ENCODE assay signal across 7 mouse cellular contexts in the genomic region with DNA sequence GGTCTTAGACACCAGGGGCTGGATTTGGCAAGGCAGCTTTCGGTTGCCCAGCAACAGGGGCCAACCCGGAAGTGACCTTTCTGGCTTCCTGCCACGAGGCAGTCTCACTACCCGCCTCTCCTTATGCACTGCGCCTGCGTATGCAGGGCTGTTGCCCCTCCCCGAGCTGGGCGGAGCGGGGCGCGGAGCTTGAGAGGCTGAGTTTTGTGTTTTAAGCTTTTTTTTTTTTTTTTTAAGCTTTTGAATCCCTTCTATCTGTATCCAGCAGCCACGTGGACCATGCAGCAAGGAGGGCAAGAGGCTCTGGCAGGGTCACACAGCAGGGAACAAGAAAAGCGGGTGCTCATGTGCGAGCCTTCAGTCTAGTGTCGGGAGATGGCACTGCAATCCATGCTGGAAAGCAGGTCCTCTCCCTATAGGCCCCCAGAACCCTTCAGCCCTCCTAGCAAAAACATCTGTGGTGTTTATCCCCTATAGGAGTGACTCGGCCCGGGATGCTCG. TPM values are rescaled to one million over a fixed set of nuclear protein-coding genes. Genes with fewer than 3 reads are reported as not detected.
DNase-seq lines count a peak whose midpoint lies in the region; ATAC-seq and TF ChIP-seq lines count a peak whose summit lies in the region.

No protein-coding gene starts in this region.

- ATAC-seq in heart, embryonic 14.5 days (ENCODE audit: insufficient number of reproducible peaks, insufficient read depth, low FRiP score, low read depth), result peak; percentile 81
- ATAC-seq in liver, embryonic 11.5 days (replicated peaks; ENCODE audit: low FRiP score), result peak; percentile 87

- no peaks in the 10 kb centered on the region for H3K9me3 ChIP-seq in heart, embryonic 14.5 days (ENCODE audit: control insufficient read depth, low read length)
- H3K9me3 ChIP-seq in liver, embryonic 11.5 days (ENCODE audit: control insufficient read depth, low read length), result no peaks in the 10 kb centered on the region

- peak overlapping the region; percentile 39 to 40; a peak in 2 of 4 replicates for H3K27ac ChIP-seq in heart, embryonic 14.5 days (replicated peaks in 1 of 2; ENCODE audit: control insufficient read depth in 1 of 2, insufficient read depth in 1 of 2, low read depth in 2 of 2, low read length in 2 of 2)
- H3K27ac ChIP-seq in liver, embryonic 11.5 days (ENCODE audit: low read depth, low read length), result 0 out of 2 replicates have a peak overlapping the region, but pooled peaks have one; percentile 28

- H3K9ac ChIP-seq in heart, embryonic 14.5 days (ENCODE audit: low read length), result peak overlapping the region; percentile 59
- peak overlapping the region; percentile 63 for H3K9ac ChIP-seq in liver, embryonic 11.5 days (ENCODE audit: low read depth, low read length)

- no peaks in the 10 kb centered on the region for H3K79me2 ChIP-seq in myocyte (ENCODE audit: control insufficient read depth, insufficient read depth)

- no peak overlapping the region for H3ac ChIP-seq in myocyte (ENCODE audit: control insufficient read depth, insufficient read length)

- H3K36me3 ChIP-seq in heart, embryonic 14.5 days (ENCODE audit: control insufficient read depth, insufficient read depth, low read length), result no peaks in the 10 kb centered on the region
- H3K36me3 ChIP-seq in liver, embryonic 11.5 days (ENCODE audit: control insufficient read depth, insufficient read depth, low read length), result no peaks in the 10 kb centered on the region
- no peaks in the 10 kb centered on the region for H3K36me3 ChIP-seq in myocyte (ENCODE audit: control insufficient read depth, insufficient read depth)
- H3K36me3 ChIP-seq in splenic B cell, adult 2 months (ENCODE audit: control insufficient read depth, insufficient read depth, low read length, poor library complexity, severe bottlenecking), result no peaks in the 10 kb centered on the region

- H3K4me1 ChIP-seq in heart, embryonic 14.5 days (ENCODE audit: control insufficient read depth in 2 of 2, insufficient read depth in 2 of 2, low read length in 2 of 2), result peaks cover 8 to 9% of the 10 kb centered on the region in 2 experiments
- peaks cover 2% of the 10 kb centered on the region for H3K4me1 ChIP-seq in liver, embryonic 11.5 days (replicated peaks; ENCODE audit: control insufficient read depth, insufficient read depth, low read length)

- TF ChIP-seq POLR2A in myocyte (IDR thresholded peaks at IDR 0.05; ENCODE audit: insufficient read length, low read depth), result no peak

- H3K27me3 ChIP-seq in heart, embryonic 14.5 days (ENCODE audit: control insufficient read depth, insufficient read depth, low read length), result no peaks in the 10 kb centered on the region
- 0 out of 2 replicates have a peak, but pooled peaks cover 6% of the 10 kb centered on the region for H3K27me3 ChIP-seq in liver, embryonic 11.5 days (replicated peaks; ENCODE audit: control insufficient read depth, insufficient read depth, low read length)
- H3K27me3 ChIP-seq in myocyte (ENCODE audit: control insufficient read depth, insufficient read depth, insufficient read length), result peaks cover 31% of the 10 kb centered on the region
- no peaks in the 10 kb centered on the region for H3K27me3 ChIP-seq in splenic B cell, adult 2 months (ENCODE audit: control insufficient read depth, insufficient read depth, low read length, poor library complexity, severe bottlenecking)

- peak; percentile 78 for DNase-seq in brain, embryonic 18.5 days (ENCODE audit: low read depth, low spot score)
- peak; percentile 53 for DNase-seq in fibroblast of lung, adult 2 months (ENCODE audit: low read depth)
- peak; percentile 97 for DNase-seq in kidney, postnatal 10 days
- peak; percentile 87 for DNase-seq in liver, embryonic 11.5 days (ENCODE audit: low spot score)
- peak; percentile 87 for DNase-seq in splenic B cell, adult 2 months (ENCODE audit: low read depth, low spot score)

- peak overlapping the region; percentile 37 to 46 for H3K4me3 ChIP-seq in heart, embryonic 14.5 days (ENCODE audit: control insufficient read depth in 1 of 2, insufficient read depth in 1 of 2, low read depth in 1 of 2, low read length in 2 of 2)
- H3K4me3 ChIP-seq in liver, embryonic 11.5 days (ENCODE audit: low read depth, low read length), result peak overlapping the region; percentile 40
- no peak overlapping the region for H3K4me3 ChIP-seq in myocyte

- 1% methylated on average over 18 of the region's 18 CpGs for WGBS in heart, embryonic 14.5 days
- 7% methylated on average over 18 of the region's 18 CpGs for WGBS in liver, embryonic 11.5 days

- H3K4me2 ChIP-seq in heart, embryonic 14.5 days (ENCODE audit: low read length), result peak overlapping the region; percentile 56
- H3K4me2 ChIP-seq in liver, embryonic 11.5 days, result peak overlapping the region; percentile 74
- H3K4me2 ChIP-seq in myocyte (ENCODE audit: low read depth), result peak overlapping the region; percentile 18

TF ChIP-seq in myocyte, 11 proteins besides CTCF, POLR2A, EP300 and RAD21:
- no peak for TF ChIP-seq USF1 (IDR thresholded peaks at IDR 0.05; ENCODE audit: low read depth)
- no peak for TF ChIP-seq POLR2AphosphoS2 (IDR thresholded peaks at IDR 0.05; ENCODE audit: insufficient read length, low read depth)
- TF ChIP-seq E2F4 (IDR thresholded peaks at IDR 0.05; ENCODE audit: insufficient read depth), result no peak
- TF ChIP-seq REST (IDR thresholded peaks at IDR 0.05; ENCODE audit: insufficient read depth, insufficient read length), result no peak
- no peak for TF ChIP-seq MYOD1 (IDR thresholded peaks at IDR 0.05; ENCODE audit: control insufficient read depth in 1 of 3, insufficient read length in 2 of 3, low read depth in 2 of 3)
- no peak for TF ChIP-seq MYOG (IDR thresholded peaks at IDR 0.05; ENCODE audit: control insufficient read depth in 1 of 3, insufficient read depth in 1 of 3, insufficient read length in 2 of 3, low read depth in 2 of 3)
- no peak for TF ChIP-seq TCF3 (IDR thresholded peaks at IDR 0.05; ENCODE audit: insufficient read length, low read depth)
- TF ChIP-seq SRF (IDR thresholded peaks at IDR 0.05; ENCODE audit: control insufficient read depth, insufficient read length, low read depth), result no peak
- TF ChIP-seq MAX (IDR thresholded peaks at IDR 0.05; ENCODE audit: low read depth), result no peak
- TF ChIP-seq CEBPB (IDR thresholded peaks at IDR 0.05; ENCODE audit: insufficient read depth, poor library complexity, severe bottlenecking), result no peak
- no peak for TF ChIP-seq TCF12 (IDR thresholded peaks at IDR 0.05; ENCODE audit: insufficient read depth, poor library complexity, severe bottlenecking)

RNA-seq across cellular contexts. Expression of a gene that starts 5.1 kb away (rescaled TPM):
- 0.22 and 0.71 TPM in 2 replicates for polyA plus RNA-seq in heart, embryonic 14.5 days (2014; fragmentation: Nextera tagmentation; extraction: Ambion mirVana)
- polyA plus RNA-seq in liver, embryonic 11.5 days (2014; fragmentation: Nextera tagmentation; extraction: Ambion mirVana), result 0.25 and 0.31 TPM in 2 replicates
- polyA plus RNA-seq in myocyte (2012; fragmentation: generic; extraction: Trizol), result 0.52 TPM

RNA-seq across cellular contexts. Expression of a gene that starts 27.1 kb away (rescaled TPM):
- 0.22 and 0.27 TPM in 2 replicates for polyA plus RNA-seq in heart, embryonic 14.5 days (2014; fragmentation: Nextera tagmentation; extraction: Ambion mirVana)
- polyA plus RNA-seq in liver, embryonic 11.5 days (2014; fragmentation: Nextera tagmentation; extraction: Ambion mirVana), result 0.10 TPM in 1 of 2 replicates, not detected in the other
- not detected for polyA plus RNA-seq in myocyte (2012; fragmentation: generic; extraction: Trizol)

RNA-seq across cellular contexts. Expression of a gene that starts 34.6 kb away (rescaled TPM):
- 52.1 and 56.8 TPM in 2 replicates for polyA plus RNA-seq in heart, embryonic 14.5 days (2014; fragmentation: Nextera tagmentation; extraction: Ambion mirVana)
- 17.4 and 20.1 TPM in 2 replicates for polyA plus RNA-seq in liver, embryonic 11.5 days (2014; fragmentation: Nextera tagmentation; extraction: Ambion mirVana)
- polyA plus RNA-seq in myocyte (2012; fragmentation: generic; extraction: Trizol), result 5.7 TPM

Comparison
In these comparisons a context has a peak if more than half of its experiments do, and no peak if none do; other contexts are left out.
1. H3K4me2 ChIP-seq: peak in every context shown above with its lines; median percentile 74 in liver, embryonic 11.5 days; 56 in heart, embryonic 14.5 days; 18 in myocyte.